Mouse (Mus musculus) stomach, embryonic 16.5 days (tissue): ENCODE data around the gene Ankrd52. TPM values are rescaled to one million over a fixed set of nuclear protein-coding genes. Genes with fewer than 3 reads are reported as not detected.
A peak's percentile ranks its signal among the peaks of the same experiment; 100 is the strongest.

Experiments used
- ATAC-seq: fragments of 200-750 bp; cut with Nextera tagmentation; 2 replicates; pipeline ENCODE4 v1.8.0; 2017; ENCODE audit warnings: moderate number of reproducible peaks, moderate TSS enrichment; ENCODE audit not compliant: insufficient read depth, low FRiP score
- H3K27ac ChIP-seq: fragments of 300-500 bp; sonication (generic); 2 replicates; pipeline ENCODE4 v1.5.1; 2014; ENCODE audit warnings: low read length
- H3K27me3 ChIP-seq: fragments of 300-500 bp; sonication (generic); 2 replicates; pipeline ENCODE4 v1.6.1; 2014; ENCODE audit warnings: low read length, control low read depth, mixed read lengths; ENCODE audit not compliant: control insufficient read depth, insufficient read depth
- H3K36me3 ChIP-seq: fragments of 300-500 bp; sonication (generic); 2 replicates; pipeline ENCODE4 v1.6.1; 2014; ENCODE audit warnings: low read length; ENCODE audit not compliant: control insufficient read depth, insufficient read depth
- H3K4me1 ChIP-seq: fragments of 300-500 bp; sonication (generic); 2 replicates; pipeline ENCODE4 v1.6.1; 2014; ENCODE audit warnings: low read length, control low read depth, mixed read lengths; ENCODE audit not compliant: control insufficient read depth, insufficient read depth
- H3K4me2 ChIP-seq: fragments of 300-500 bp; sonication (generic); 2 replicates; pipeline ENCODE4 v1.6.1; 2014; ENCODE audit warnings: low read depth, low read length, mixed read lengths
- H3K4me3 ChIP-seq: fragments of 300-500 bp; sonication (generic); replicated peaks from 2 replicates; pipeline ENCODE4 v1.5.1; 2014; ENCODE audit warnings: mild to moderate bottlenecking, low read length
- H3K9ac ChIP-seq: fragments of 300-500 bp; sonication (generic); 2 replicates; pipeline ENCODE4 v1.6.1; 2014; ENCODE audit warnings: low read length
- H3K9me3 ChIP-seq: fragments of 300-500 bp; sonication (generic); replicated peaks from 2 replicates; pipeline ENCODE4 v1.6.1; 2016; ENCODE audit warnings: low read length, control low read depth; ENCODE audit not compliant: control insufficient read depth
- WGBS: fragments of 180-500 bp; shearing (Covaris S2); extraction: QIAGEN DNeasy Blood & Tissue Kit; methylation state at CpG from one replicate; pipeline ENCODE4 v1.1.7; 2014; 5-methylcytosine and 5-hydroxymethylcytosine counted together
- polyA plus RNA-seq: library from polyadenylated mRNA; unstranded; fragments of >200 nt; fragmentation: Nextera tagmentation; extraction: Ambion mirVana; gene quantifications from 2 replicates; pipeline ENCODE4 v1.2.1, GENCODE M21; 2015

Gene Ankrd52
- polyA plus RNA-seq, 1 experiment from 2014 or later = 10.0 TPM

- no peak overlapping the region for H3K9ac ChIP-seq
- WGBS = 82% methylated on average over 6 of the region's 6 CpGs
- H3K36me3 ChIP-seq = peaks cover 51% of the 10 kb centered on the region
- H3K4me2 ChIP-seq = no peak overlapping the region
- H3K27ac ChIP-seq = no peak overlapping the region
- no peaks in the 10 kb centered on the region for H3K9me3 ChIP-seq
- peak; percentile 30; the same call in 1 of the 2 replicates for ATAC-seq
- no peaks in the 10 kb centered on the region for H3K4me1 ChIP-seq
- H3K4me3 ChIP-seq = no peak overlapping the region
- no peaks in the 10 kb centered on the region for H3K27me3 ChIP-seq
These were observed 12.7 kb downstream of the Ankrd52 start for GRCm38 (mm10) chr10:128389570-128389969.

- no peaks in the 10 kb centered on the region for H3K4me1 ChIP-seq
- 86% methylated on average over 12 of the region's 12 CpGs for WGBS
- ATAC-seq = no peak
- H3K9me3 ChIP-seq = no peaks in the 10 kb centered on the region
- no peaks in the 10 kb centered on the region for H3K27me3 ChIP-seq
- no peak overlapping the region for H3K4me2 ChIP-seq
- no peak overlapping the region for H3K27ac ChIP-seq
- peaks cover 48% of the 10 kb centered on the region for H3K36me3 ChIP-seq
- H3K9ac ChIP-seq = no peak overlapping the region
- no peak overlapping the region for H3K4me3 ChIP-seq
These were observed 13.5 kb downstream of the Ankrd52 start for GRCm38 (mm10) chr10:128390366-128390765.

- Histone ChIP-seq H3K4me1 (no peaks in the 10 kb centered on the region), H3K27me3 (no peaks in the 10 kb centered on the region)
- 75% methylated on average over 6 of the region's 6 CpGs for WGBS
These were observed 14.9 kb downstream of the Ankrd52 start for GRCm38 (mm10) chr10:128391850-128392249.

GRCm38 (mm10) chr10:128396017-128396673, 19.2 kb downstream of the Ankrd52 start:
- peaks cover 6% of the 10 kb centered on the region for H3K4me1 ChIP-seq
- 45% methylated on average over 11 of the region's 11 CpGs for WGBS
- no peak for ATAC-seq
- no peak overlapping the region for H3K4me3 ChIP-seq
- H3K27ac ChIP-seq = no peak overlapping the region
- H3K27me3 ChIP-seq = no peaks in the 10 kb centered on the region
- no peak overlapping the region for H3K4me2 ChIP-seq
- no peak overlapping the region for H3K9ac ChIP-seq
- peaks cover 3% of the 10 kb centered on the region; the same call in 1 of the 2 replicates for H3K36me3 ChIP-seq
- H3K9me3 ChIP-seq = no peaks in the 10 kb centered on the region

More at GRCm38 (mm10) chr10:128391850-128392249, 14.9 kb downstream of the Ankrd52 start:
- H3K27ac ChIP-seq = no peak overlapping the region
- no peak overlapping the region for H3K4me3 ChIP-seq
- H3K4me2 ChIP-seq = no peak overlapping the region
- no peak for ATAC-seq
- no peaks in the 10 kb centered on the region for H3K9me3 ChIP-seq
- peaks cover 35% of the 10 kb centered on the region for H3K36me3 ChIP-seq
- no peak overlapping the region for H3K9ac ChIP-seq

GRCm38 (mm10) chr10:128396716-128397264, 19.9 kb downstream of the Ankrd52 start:
- Histone ChIP-seq H3K36me3 (peaks cover 3% of the 10 kb centered on the region; the same call in 1 of the 2 replicates), H3K9me3 (no peaks in the 10 kb centered on the region), H3K27ac (no peak overlapping the region), H3K4me3 (no peak overlapping the region), H3K4me2 (no peak overlapping the region), H3K27me3 (no peaks in the 10 kb centered on the region), H3K4me1 (peaks cover 6% of the 10 kb centered on the region), H3K9ac (no peak overlapping the region)
- no peak for ATAC-seq
- 60% methylated on average over 10 of the region's 10 CpGs for whole genome bisulfite sequencing

- 63% methylated on average over 7 of the region's 7 CpGs for WGBS
- no peak overlapping the region for H3K4me3 ChIP-seq
- H3K27ac ChIP-seq = no peak overlapping the region
- H3K36me3 ChIP-seq = peaks cover 3% of the 10 kb centered on the region; the same call in 1 of the 2 replicates
- H3K4me1 ChIP-seq = peaks cover 6% of the 10 kb centered on the region
- ATAC-seq = peak; percentile 65
- no peaks in the 10 kb centered on the region for H3K27me3 ChIP-seq
- H3K9ac ChIP-seq = no peak overlapping the region
- H3K4me2 ChIP-seq = no peak overlapping the region
- no peaks in the 10 kb centered on the region for H3K9me3 ChIP-seq
These were observed 20.6 kb downstream of the Ankrd52 start for GRCm38 (mm10) chr10:128397466-128397865.

- ATAC-seq = peak; percentile 68
- H3K27me3 ChIP-seq = no peaks in the 10 kb centered on the region
These were observed 23.4 kb downstream of the Ankrd52 start for GRCm38 (mm10) chr10:128400338-128400737.

GRCm38 (mm10) chr10:128401056-128401455, 24.1 kb downstream of the Ankrd52 start, which contains the start of gene Slc39a5:
Slc39a5 (minus strand) TSS chr10:128401229.
- Histone ChIP-seq H3K9me3 (no peaks in the 10 kb centered on the region), H3K27ac (peak within 1 kb of the TSS; percentile 22; the same call in 1 of the 2 replicates), H3K9ac (peak within 1 kb of the TSS; percentile 14; the same call in 1 of the 2 replicates), H3K4me2 (peak within 1 kb of the TSS; percentile 25; the same call in 1 of the 2 replicates), H3K4me3 (peak within 1 kb of the TSS; percentile 12), H3K36me3 (no peaks in the 10 kb centered on the region), H3K4me1 (peaks cover 6% of the 10 kb centered on the region), H3K27me3 (no peaks in the 10 kb centered on the region)
- ATAC-seq = no peak
- 32% methylated on average over 2 of the region's 2 CpGs for WGBS

More at GRCm38 (mm10) chr10:128400338-128400737, 23.4 kb downstream of the Ankrd52 start:
- peak overlapping the region; percentile 12 for H3K4me3 ChIP-seq
- no peaks in the 10 kb centered on the region for H3K36me3 ChIP-seq
- H3K27ac ChIP-seq = 0 out of 2 replicates have a peak overlapping the region, but pooled peaks have one; percentile 22
- peak overlapping the region; percentile 14; the same call in 1 of the 2 replicates for H3K9ac ChIP-seq
- H3K9me3 ChIP-seq = no peaks in the 10 kb centered on the region
- WGBS = 14% methylated on average over 5 of the region's 5 CpGs
- peak overlapping the region; percentile 25; the same call in 1 of the 2 replicates for H3K4me2 ChIP-seq
- H3K4me1 ChIP-seq = peaks cover 6% of the 10 kb centered on the region

- H3K36me3 ChIP-seq = no peaks in the 10 kb centered on the region
- H3K9ac ChIP-seq = no peak overlapping the region
- H3K27ac ChIP-seq = no peak overlapping the region
- no peak overlapping the region for H3K4me3 ChIP-seq
- no peak for ATAC-seq
- H3K4me1 ChIP-seq = peaks cover 6% of the 10 kb centered on the region
- no peaks in the 10 kb centered on the region for H3K9me3 ChIP-seq
- no peaks in the 10 kb centered on the region for H3K27me3 ChIP-seq
- 83% methylated on average over 9 of the region's 9 CpGs for WGBS
- H3K4me2 ChIP-seq = no peak overlapping the region
These were observed 24.7 kb downstream of the Ankrd52 start for GRCm38 (mm10) chr10:128401638-128402037.
